Mouse (Mus musculus) thymus, adult 18-20 months (tissue): Measurements from ENCODE around the gene H2al2a.
"Not testable (repeated sequence)": the region's sequence is repeated elsewhere in the genome, so short reads cannot be mapped to it uniquely, and the experiment has no call there.

Experiments used
- DNase-seq, 2 experiments: peaks; one replicate each; pipeline ENCODE4 v3.0.0; 2022; ENCODE audit warnings: mixed read lengths in 2 of 2

Gene H2al2a

DNA sequence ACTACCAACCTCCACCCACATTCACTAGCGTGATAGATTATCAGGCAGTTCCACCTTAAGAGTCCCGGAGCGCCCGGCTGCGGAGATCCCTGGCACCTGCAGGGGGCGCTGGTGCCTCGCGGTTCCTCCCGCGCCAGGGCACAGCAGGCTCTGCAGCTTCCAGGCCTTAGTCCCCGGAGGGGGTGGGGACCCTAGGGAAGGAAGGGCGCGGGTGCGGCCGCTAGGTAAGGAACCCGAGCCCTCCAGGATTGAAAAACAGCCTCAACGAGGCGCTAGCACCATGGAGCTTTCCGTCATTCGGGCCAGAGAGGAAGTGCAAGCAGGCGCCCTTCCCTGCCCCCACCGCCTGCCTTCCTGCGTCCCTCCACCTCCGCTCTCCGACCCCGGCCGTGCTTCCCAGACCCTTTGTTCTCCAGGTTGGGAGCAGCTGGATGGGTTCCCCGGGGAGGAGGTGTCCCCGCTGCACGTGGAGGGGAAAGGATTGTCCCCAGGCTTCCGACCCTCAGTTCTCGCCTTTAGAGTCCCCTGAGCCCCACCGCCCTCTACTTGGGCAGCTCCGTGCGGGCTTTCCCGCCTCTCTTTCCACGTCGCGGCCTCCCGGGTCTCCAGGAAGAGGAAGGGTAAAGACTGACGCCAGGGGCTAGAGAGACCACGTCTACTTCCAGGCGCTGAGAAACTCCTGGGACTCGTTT is 30.8 kb upstream of the H2al2a start:
- peak; percentile 85 for DNase-seq

- DNase-seq: peak; percentile 13 to 22
Measured at GRCm38 (mm10) chr2:18026116-18026947, 29.6 kb upstream of the H2al2a start.

DNA sequence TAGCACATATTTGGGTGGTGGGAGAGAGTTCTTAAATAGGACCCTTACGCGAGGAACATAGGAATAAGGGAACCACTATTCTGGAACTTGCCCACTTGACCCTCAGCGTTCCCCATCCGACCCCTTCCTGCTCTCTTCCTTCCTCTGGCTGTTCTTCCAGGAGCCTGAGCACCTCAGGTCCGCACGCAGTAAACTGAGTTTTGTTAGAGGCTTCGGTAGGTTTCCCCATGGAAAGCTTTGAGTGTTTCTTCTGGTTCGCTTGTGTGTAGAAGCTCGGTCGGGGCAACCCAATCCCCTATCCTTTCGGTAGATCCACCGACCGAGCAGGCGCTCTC is 29.0 kb upstream of the H2al2a start:
- no peak for DNase-seq

GRCm38 (mm10) chr2:18025116-18025515 is 28.4 kb upstream of the H2al2a start:
- no peak for DNase-seq

DNA sequence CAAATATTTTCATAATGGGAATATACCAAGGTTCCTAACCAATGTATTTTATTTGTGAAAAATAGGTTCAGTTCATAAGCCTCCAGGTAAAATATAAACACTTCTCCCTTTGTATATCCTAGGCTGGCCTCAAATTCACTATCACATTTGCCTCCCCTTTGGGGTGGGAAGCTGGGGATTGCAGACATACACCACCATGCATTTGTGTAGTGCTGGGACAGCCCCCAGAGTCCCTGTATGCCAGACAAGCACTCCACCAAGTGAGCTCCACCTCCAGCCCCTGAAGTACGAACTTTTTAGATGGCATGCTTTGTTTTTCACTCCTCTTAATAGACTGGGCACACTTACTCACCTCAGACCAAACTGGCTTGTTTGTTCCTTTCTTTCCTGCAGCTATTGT is 26.1 kb upstream of the H2al2a start:
- no peak for DNase-seq

DNA sequence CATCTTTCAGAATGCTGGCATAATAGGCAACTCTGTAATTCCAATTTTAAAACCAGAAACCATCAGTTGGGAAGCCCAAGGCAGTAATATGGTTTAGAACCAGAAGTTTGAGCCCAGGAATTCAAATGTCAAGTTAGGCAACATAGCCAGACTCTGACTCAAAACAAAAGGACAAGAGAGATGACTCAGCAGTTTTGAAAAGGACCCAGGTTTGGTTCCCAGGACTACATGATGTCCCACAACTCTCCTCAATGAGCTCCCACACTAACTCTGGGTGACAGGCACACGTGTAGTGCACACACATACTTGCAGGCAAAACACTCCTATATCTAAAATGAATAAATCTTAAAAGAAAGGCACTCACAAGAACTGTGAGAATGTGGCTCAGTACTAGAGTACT is 22.4 kb upstream of the H2al2a start:
- DNase-seq: no peak

GRCm38 (mm10) chr2:18017321-18017720 is 20.6 kb upstream of the H2al2a start:
- no peak for DNase-seq

DNA sequence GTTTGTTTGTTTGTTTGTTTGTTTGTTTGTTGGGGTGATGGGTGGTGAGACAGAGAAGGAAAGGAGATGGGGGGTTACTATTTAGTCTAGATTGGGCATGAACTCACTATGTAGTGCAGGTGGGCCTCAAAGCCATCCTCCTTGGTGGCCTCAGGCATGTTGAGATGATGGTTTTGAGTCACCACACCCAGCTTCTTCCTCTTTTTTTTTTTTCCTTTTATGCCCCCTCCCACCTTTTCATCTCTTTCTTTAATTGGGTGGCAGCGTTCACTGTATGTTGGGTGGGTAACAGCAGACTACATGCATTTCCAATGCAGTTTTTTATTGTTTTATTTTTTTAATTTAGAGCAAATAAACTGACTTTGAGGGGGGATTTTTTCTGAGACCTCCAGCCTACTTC is 19.9 kb upstream of the H2al2a start:
- DNase-seq: no peak

GRCm38 (mm10) chr2:18015581-18015980 is 18.8 kb upstream of the H2al2a start:
- DNase-seq: no peak

DNA sequence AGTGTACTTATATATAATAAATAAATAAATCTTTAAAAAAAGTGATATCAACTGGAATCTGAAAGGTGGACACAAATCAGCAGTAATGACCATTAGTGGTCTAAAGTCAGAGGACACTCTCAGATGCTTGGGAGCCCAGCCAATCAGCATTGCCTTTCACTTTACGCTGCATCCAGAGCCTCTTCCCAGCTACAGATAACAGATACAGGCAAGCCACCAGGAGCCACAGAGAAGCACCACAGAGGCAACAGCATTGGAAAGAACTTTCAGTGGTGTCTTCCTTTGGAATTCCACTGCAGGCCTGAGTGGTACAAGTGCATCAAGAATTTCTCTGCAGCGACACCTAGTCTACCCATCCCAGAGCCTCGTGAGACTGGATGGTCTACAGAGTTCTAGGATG is 16.1 kb upstream of the H2al2a start:
- no peak for DNase-seq

- DNase-seq: no peak
Measured at GRCm38 (mm10) chr2:18011226-18011625, 14.5 kb upstream of the H2al2a start.

DNA sequence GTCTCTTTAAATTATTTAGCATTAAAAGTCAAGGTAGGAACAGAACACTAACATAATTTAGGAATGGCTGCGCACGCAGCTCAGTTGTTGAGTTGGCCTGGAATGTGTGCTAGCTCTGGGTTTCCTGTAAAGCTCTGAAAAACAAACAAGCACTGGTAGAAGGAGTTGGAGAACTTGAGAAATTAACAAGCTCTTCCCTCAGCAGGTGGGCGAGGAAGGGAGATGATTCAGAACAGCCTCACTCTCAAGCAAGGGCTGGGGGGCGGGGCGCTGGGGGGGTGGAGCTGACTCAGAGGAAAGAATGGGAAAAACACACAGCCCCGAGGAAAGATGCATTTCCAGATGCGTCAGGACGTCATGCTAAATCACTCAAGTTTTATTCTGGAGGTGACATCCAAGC is 8.4 kb upstream of the H2al2a start:
- no peak for DNase-seq

- DNase-seq: no peak
Measured at GRCm38 (mm10) chr2:18004286-18004685, 7.5 kb upstream of the H2al2a start.

GRCm38 (mm10) chr2:18002306-18002705 is 5.5 kb upstream of the H2al2a start:
- DNase-seq: no peak

DNA sequence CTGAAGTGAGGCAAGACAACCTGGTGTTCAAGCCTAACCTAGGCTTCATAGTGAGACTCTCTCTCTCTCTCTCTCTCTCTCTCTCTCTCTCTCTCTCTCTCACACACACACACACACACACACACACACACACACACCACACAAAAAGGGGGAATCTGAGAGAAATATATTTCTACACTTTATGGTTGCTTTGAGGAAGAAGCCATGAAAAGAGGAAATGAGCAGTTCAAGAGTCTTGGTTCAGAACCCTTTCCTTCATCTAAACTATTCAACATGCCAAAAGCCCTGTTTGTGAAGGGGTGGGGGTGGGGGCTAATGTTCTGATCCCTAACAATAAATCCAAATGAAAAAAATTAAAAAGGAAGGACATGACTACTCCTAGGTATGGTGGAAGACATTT is 7.2 kb downstream of the H2al2a start:
- no peak for DNase-seq

- no peak for DNase-seq
Measured at GRCm38 (mm10) chr2:17989115-17989514, 7.6 kb downstream of the H2al2a start.

- DNase-seq: no peak
Measured at GRCm38 (mm10) chr2:17986694-17987093, 10.1 kb downstream of the H2al2a start.

DNA sequence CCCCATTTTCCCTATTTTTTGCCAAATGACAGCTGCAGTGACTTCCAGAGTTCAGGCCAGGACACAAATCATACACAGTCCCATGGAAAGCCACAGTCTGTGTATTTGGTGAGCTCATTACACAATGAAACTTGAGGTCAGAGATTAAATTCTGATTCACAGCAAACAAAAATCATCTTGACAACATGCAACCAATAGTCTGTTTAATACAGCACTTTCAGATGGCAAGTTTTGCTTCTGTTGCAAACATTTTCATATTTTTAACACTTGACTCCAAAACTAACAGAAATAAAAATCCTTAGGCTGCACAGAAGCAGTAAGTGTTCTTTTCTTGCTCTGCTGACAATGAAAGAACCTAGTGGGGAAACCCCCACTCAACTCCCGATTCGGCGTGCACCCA is 12.0 kb downstream of the H2al2a start:
- DNase-seq: no peak

DNA sequence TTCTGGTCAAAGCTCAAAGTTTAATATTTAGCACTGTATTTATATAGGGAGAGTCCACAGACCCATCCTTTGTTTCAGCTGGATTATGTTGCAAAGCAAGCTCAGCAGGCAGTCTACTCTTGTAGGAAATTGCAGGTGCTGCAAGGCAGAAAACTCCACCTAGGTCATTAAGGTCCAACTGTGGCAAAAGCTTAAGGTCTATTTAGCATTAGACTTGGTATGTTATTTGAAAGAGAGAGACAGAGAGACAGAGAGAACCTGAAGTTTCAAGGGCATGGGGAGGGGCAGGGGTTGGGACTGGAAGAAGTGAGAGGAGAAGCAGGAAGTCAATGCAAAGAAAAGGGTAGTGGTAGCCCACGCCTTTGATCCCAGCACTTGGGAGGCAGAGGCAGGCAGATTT is 14.0 kb downstream of the H2al2a start:
- no peak for DNase-seq

- no peak for DNase-seq
Measured at GRCm38 (mm10) chr2:17978706-17979105, 18.1 kb downstream of the H2al2a start.

DNA sequence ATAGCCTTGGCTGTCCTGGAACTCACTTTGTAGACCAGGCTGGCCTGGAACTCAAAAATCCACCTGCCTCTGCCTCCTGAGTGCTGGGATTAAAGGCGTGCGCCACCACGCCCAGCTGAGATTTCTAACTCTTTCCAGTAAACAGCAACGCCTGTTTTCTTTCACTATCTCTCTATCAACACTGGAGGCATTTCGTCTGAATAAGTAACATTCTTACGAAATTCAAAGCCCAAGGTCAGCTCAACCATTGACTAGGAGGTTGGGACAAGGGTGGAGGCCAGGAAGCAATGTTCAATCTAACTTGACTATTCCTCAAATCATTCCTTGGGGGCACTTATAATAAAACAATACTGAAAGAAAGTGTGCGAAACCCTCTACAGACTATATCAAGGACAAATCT is 18.5 kb downstream of the H2al2a start:
- DNase-seq: not testable (repeated sequence)

GRCm38 (mm10) chr2:17977645-17978044 is 19.1 kb downstream of the H2al2a start:
- DNase-seq: not testable (repeated sequence)

DNA sequence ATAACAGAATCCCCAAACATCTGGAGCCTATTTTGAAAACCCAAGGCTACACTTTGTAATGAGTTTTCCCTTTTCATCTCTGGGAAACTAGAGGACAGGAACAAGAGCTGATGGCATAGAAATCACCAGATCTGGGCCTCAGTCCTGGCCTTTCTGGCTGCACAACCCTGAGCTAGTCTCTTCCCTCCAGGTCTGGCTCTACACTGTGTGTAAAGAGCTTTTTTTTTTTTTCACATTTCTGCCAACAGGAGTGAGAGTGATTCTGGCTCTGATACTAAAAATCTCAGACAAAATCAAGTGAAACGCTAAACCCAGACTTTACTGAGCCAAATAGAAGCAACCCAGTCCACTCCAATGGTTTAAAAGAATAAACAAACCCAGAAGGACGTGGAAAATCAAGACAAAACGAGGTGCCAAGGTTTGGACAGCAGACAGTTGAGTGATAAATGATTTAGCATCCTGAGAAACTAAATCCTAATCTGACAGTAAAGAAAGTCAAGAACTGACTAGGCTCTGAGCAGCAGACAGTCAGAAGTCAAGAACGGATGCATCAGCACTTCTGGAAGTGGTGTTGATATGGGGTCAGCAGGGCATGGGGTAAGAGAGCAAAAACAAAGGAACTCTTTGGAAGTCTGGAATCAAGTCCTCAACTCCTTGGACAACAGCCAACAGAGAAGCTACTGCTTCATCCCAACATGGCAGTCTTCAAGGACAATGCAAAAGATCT is 21.0 kb downstream of the H2al2a start:
- no peak for DNase-seq
